Mouse (Mus musculus) liver, embryonic 11.5 days (tissue): ENCODE results near the gene Ankrd13b. TPM values are rescaled to one million over a fixed set of nuclear protein-coding genes. Genes with fewer than 3 reads are reported as not detected.

Experiments
- ATAC-seq: fragments of 200-750 bp; cut with Nextera tagmentation; replicated peaks from 2 replicates; pipeline ENCODE4 v1.8.0; 2017; ENCODE audit warnings: moderate number of reproducible peaks, mild to moderate bottlenecking, moderate TSS enrichment, moderate library complexity; ENCODE audit not compliant: low FRiP score
- DNase-seq: peaks from one replicate; pipeline ENCODE4 v3.0.0-alpha.2; 2017; ENCODE audit warnings: low spot score
- H3K27ac ChIP-seq: fragments of 300-500 bp; sonication (generic); 2 replicates; pipeline ENCODE4 v1.5.1; 2014; ENCODE audit warnings: mild to moderate bottlenecking, low read depth, low read length, control low read depth
- H3K27me3 ChIP-seq: fragments of 300-500 bp; sonication (generic); replicated peaks from 2 replicates; pipeline ENCODE4 v1.6.1; 2014; ENCODE audit warnings: low read length, mixed read lengths; ENCODE audit not compliant: control insufficient read depth, insufficient read depth
- H3K36me3 ChIP-seq: fragments of 300-500 bp; sonication (generic); 2 replicates; pipeline ENCODE4 v1.6.1; 2014; ENCODE audit warnings: mild to moderate bottlenecking, low read length, moderate library complexity, mixed read lengths; ENCODE audit not compliant: control insufficient read depth, insufficient read depth
- H3K4me1 ChIP-seq: fragments of 300-500 bp; sonication (generic); replicated peaks from 2 replicates; pipeline ENCODE4 v1.6.1; 2014; ENCODE audit warnings: low read length, mixed read lengths; ENCODE audit not compliant: control insufficient read depth, insufficient read depth
- H3K4me2 ChIP-seq: fragments of 300-500 bp; sonication (generic); 2 replicates; pipeline ENCODE4 v1.6.1; 2014; ENCODE audit warnings: mild to moderate bottlenecking, control low read depth, moderate library complexity
- H3K4me3 ChIP-seq: fragments of 300-500 bp; sonication (generic); 2 replicates; pipeline ENCODE4 v1.5.1; 2014; ENCODE audit warnings: low read depth, low read length, control low read depth
- H3K9ac ChIP-seq: fragments of 300-500 bp; sonication (generic); 2 replicates; pipeline ENCODE4 v1.6.1; 2014; ENCODE audit warnings: low read depth, low read length, control low read depth
- H3K9me3 ChIP-seq: fragments of 300-500 bp; sonication (generic); 2 replicates; pipeline ENCODE4 v1.6.1; 2016; ENCODE audit warnings: low read length, inconsistent platforms, mixed read lengths; ENCODE audit not compliant: control insufficient read depth
- WGBS: fragments of 180-500 bp; shearing (Covaris S2); extraction: QIAGEN DNeasy Blood & Tissue Kit; methylation state at CpG from one replicate; pipeline ENCODE4 v1.1.7; 2014; 5-methylcytosine and 5-hydroxymethylcytosine counted together
- polyA plus RNA-seq: library from polyadenylated mRNA; unstranded; fragments of >200 nt; fragmentation: Nextera tagmentation; extraction: Ambion mirVana; gene quantifications from 2 replicates; pipeline ENCODE4 v1.2.1, GENCODE M21; 2014

Ankrd13b gene
- polyA plus RNA-seq, 1 experiment from 2014 or later: 5.6 TPM

DNA sequence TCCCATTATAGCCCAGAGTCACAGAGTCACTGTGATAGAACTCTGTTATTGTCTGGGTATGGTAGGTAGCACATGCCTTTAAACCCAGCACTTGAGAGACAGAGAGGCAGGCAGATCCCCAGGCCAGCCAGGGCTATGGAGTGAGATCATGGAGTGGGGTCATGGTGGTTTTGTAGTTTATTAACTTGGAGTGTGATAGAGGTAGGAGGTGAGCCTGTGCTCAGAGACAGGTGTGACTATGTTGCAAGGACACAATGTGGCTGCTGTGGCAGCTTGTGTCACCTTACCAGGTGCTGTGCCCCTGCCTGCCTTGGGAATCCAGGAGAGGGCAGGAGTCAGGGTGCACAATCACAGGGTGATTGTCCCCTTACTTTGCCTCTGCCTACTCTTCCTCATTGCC is 6.0 kb upstream of the Ankrd13b start:
- Histone ChIP-seq H3K4me1 (peaks cover 58% of the 10 kb centered on the region), H3K27ac (no peak overlapping the region; the same call in 1 of the 2 replicates), H3K4me2 (no peak overlapping the region)

DNA sequence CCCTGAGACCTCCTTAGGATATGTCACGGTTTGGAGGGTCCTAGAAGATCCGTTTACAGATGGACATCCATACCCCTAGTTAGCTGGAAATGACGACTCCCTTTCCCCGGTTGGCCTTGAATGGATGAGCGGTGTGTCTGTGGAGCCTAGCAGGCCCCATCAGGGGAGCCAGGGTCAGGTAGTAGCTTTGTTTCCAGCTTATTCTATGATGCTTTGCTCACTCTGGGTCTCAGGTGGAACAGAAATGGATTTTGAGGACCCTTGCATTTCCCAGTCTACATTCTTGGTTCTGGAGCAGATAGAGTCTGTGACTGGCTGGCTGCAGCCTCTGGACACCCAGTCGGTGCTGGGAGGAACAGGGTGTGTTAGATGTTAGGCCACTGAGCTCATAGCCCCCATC is 5.3 kb upstream of the Ankrd13b start:
- WGBS: 75% methylated on average over 6 of the region's 6 CpGs
- no peaks in the 10 kb centered on the region for H3K27me3 ChIP-seq
- peak overlapping the region; percentile 98 for H3K4me2 ChIP-seq
- peak overlapping the region; percentile 93 for H3K4me3 ChIP-seq
- peaks cover 59% of the 10 kb centered on the region for H3K4me1 ChIP-seq
- no peak overlapping the region for H3K27ac ChIP-seq
- H3K36me3 ChIP-seq: peaks cover 6% of the 10 kb centered on the region
- ATAC-seq (no peak), DNase-seq (no peak)
- H3K9me3 ChIP-seq: no peaks in the 10 kb centered on the region
- H3K9ac ChIP-seq: peak overlapping the region; percentile 91

More for the DNA sequence above, 6.0 kb upstream of the Ankrd13b start:
- Histone ChIP-seq H3K9ac (no peak overlapping the region), H3K27me3 (no peaks in the 10 kb centered on the region), H3K36me3 (peaks cover 11% of the 10 kb centered on the region), H3K9me3 (no peaks in the 10 kb centered on the region), H3K4me3 (no peak overlapping the region)
- no peak for ATAC-seq
- no peak for DNase-seq

DNA sequence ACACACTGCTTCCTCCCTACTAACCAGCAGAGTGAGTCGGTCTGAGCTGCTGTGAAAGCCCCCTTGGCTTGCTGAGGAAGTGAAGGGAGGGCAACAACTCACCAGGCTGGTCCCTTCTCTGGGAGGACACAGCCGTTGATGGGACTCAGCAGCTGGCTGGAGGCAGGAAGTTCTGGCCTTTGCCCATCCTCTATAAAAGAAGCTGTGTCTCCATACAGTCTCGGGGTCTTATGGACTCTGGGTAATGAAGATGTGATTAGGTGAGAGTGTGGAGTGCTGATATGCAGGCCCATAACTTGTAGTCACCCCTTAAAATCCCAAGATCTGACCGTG is 4.8 kb upstream of the Ankrd13b start:
- Histone ChIP-seq H3K27me3 (no peaks in the 10 kb centered on the region), H3K4me3 (peak overlapping the region; percentile 93), H3K4me2 (peak overlapping the region; percentile 98), H3K36me3 (peaks cover 2% of the 10 kb centered on the region), H3K9ac (peak overlapping the region; percentile 91), H3K27ac (peak overlapping the region; percentile 91), H3K4me1 (peaks cover 59% of the 10 kb centered on the region), H3K9me3 (no peaks in the 10 kb centered on the region)
- WGBS: 29% methylated on average over 4 of the region's 4 CpGs
- no peak for DNase-seq
- no peak for ATAC-seq

DNA sequence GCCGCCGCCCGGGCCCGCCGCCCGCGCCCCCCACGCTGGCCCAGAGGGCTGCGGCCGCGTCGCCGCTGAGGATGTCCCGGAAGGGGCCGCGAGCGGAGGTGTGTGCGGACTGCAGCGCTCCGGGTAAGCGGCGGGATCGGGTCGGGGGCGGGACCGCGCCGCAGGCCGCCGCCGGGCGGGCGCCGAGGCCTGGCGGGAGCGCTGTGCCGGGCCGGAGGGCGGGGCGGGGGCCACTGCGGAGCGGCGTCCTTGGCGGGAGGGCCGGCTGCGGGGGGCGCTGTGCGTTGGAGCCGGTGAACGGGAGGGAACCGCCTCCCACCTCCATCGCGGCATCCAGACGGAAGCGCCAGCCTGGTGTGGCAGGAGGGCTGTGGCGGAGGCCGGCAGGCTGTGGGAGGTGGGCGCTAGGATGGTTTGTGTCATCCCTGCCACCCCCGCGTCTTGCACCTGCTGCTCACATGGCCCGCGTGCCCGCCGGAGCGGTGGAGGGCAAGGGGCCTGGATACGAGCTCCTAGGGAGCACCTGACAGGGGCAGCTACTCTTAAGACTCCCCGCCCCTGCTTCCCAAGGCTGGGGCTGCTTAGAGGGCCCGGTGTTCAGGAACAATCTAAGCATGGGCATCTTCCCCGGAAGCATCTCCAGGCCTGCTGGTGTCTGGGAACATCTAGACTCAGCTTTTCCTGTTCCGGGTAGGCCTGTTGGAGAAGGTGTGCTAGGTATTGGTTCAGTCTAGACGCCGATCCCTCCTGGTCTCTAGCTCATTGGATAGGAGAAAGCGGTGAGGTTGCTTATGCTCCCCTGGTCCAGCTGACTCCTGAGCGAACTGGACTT is 4.2 kb upstream of the Ankrd13b start, which contains the start of gene Git1:
TSS of gene Git1 (plus strand) at position 51 of the 832 bp plus-strand sequence.
- Histone ChIP-seq H3K4me3 (peak within 1 kb of the TSS; percentile 93), H3K36me3 (no peaks in the 10 kb centered on the region), H3K27ac (peak within 1 kb of the TSS; percentile 91), H3K9me3 (no peaks in the 10 kb centered on the region), H3K27me3 (no peaks in the 10 kb centered on the region), H3K9ac (peak within 1 kb of the TSS; percentile 91), H3K4me1 (peaks cover 61% of the 10 kb centered on the region), H3K4me2 (peak within 1 kb of the TSS; percentile 98)
- 2% methylated on average over 69 of the region's 74 CpGs for WGBS
- DNase-seq: no peak
- peak; percentile 4; the same call in 1 of the 2 replicates for ATAC-seq

DNA sequence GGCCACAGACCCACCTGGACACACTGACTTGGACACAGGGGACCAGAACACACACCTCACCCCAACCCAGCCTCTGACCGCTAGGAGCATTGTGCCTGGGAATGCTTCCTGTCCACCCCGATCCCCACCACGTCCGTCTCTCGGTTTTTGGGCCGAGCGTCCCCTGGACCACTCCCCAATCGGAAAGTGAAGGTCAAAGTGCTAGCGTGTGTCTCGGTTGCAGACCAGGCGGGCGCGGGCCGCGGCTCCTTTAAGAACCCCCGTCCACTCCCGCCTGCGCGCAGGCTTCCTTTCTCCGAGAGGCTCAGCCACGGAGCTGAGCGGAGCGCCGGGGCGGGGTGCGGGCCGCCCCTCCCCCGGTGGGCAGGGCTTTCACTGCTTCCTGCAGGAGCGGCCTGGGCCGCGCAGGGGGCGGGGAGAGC is 3.4 kb upstream of the Ankrd13b start:
- DNase-seq: peak; percentile 92
- no peaks in the 10 kb centered on the region for H3K9me3 ChIP-seq
- peak overlapping the region; percentile 91 for H3K27ac ChIP-seq
- H3K9ac ChIP-seq: peak overlapping the region; percentile 91
- H3K27me3 ChIP-seq: no peaks in the 10 kb centered on the region
- peak overlapping the region; percentile 93 for H3K4me3 ChIP-seq
- peak overlapping the region; percentile 98 for H3K4me2 ChIP-seq
- H3K36me3 ChIP-seq: no peaks in the 10 kb centered on the region
- under 1% methylated on average over 32 of the region's 32 CpGs for WGBS
- H3K4me1 ChIP-seq: peaks cover 65% of the 10 kb centered on the region
- ATAC-seq: peak; percentile 81

DNA sequence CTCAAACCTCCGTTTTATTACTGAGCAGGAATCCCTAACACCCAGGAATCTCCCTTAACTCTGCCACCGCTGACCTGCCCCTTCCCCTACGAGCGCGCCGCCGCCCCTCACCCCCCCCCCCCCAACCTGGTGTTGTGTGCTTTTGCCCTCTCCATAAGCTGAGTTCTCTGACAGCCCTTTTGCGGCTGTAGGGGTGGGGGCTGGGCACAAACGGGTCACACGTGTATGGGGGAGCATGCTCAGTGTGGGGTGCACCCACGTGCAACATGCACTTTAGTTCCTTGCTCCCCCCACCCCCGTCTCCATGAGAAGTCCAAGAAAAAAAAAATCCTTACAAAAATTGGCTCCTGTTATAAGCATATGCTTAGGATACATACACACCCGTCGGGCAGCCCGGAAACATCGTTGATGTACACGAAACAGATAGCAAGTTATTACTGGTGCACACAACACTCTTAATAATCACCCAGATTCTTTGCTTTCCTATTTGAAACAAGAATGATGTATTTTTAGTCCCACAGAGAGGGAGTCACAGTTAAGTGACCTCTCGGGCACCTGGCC is 2.9 kb upstream of the Ankrd13b start:
- DNase-seq: no peak
- H3K27me3 ChIP-seq: no peaks in the 10 kb centered on the region
- H3K4me2 ChIP-seq: peak overlapping the region; percentile 98
- peaks cover 60% of the 10 kb centered on the region for H3K4me1 ChIP-seq
- ATAC-seq: peak; percentile 1; the same call in 1 of the 2 replicates
- H3K9me3 ChIP-seq: no peaks in the 10 kb centered on the region
- peak overlapping the region; percentile 93 for H3K4me3 ChIP-seq
- H3K27ac ChIP-seq: peak overlapping the region; percentile 91
- under 1% methylated on average over 13 of the region's 18 CpGs for WGBS
- H3K36me3 ChIP-seq: no peaks in the 10 kb centered on the region
- peak overlapping the region; percentile 91 for H3K9ac ChIP-seq

DNA sequence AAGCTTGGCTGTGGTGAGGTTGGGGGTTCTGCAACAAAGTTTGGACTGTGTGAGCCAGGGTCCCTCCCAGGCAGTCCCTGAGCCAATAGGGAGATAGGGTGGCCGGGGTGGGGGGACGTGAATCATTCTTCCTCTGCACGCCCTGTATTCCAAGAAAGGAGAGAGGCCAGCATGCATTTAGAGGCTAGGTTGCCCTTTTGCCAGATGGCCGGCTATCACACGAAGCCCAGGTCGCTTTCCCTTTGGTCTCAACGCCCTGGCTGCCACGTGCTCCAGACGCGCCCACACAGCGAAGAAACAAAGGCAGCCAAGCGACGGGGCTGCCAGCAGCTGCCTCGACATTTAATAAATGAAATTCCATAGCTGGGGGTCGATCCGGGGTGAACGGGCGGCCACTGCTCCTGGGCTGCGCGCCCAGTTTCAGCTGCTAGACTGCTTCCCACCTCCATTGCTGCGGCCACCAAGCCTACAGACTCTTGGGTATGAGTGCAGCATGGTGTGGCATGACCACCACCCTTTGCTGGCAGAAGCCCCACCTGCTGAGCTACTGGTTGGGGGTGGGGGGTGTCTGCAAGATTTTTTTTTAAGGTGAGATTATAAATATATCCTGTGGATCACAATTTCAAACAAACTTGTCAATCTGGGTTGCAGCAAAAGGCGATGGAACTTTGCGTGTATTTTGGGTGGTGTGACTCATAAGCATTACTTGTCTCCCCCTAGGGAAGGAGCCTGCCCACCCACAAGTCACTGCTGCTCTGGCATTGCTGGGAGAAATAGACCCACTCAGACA is 2.2 kb upstream of the Ankrd13b start:
- H3K4me1 ChIP-seq: peaks cover 53% of the 10 kb centered on the region
- WGBS: under 1% methylated on average over 23 of the region's 23 CpGs
- no peaks in the 10 kb centered on the region for H3K36me3 ChIP-seq
- DNase-seq: no peak
- peak overlapping the region; percentile 91 for H3K9ac ChIP-seq
- no peaks in the 10 kb centered on the region for H3K9me3 ChIP-seq
- ATAC-seq: peak; percentile 48
- peak overlapping the region; percentile 98 for H3K4me2 ChIP-seq
- H3K4me3 ChIP-seq: peak overlapping the region; percentile 93
- peak overlapping the region; percentile 91 for H3K27ac ChIP-seq
- no peaks in the 10 kb centered on the region for H3K27me3 ChIP-seq

DNA sequence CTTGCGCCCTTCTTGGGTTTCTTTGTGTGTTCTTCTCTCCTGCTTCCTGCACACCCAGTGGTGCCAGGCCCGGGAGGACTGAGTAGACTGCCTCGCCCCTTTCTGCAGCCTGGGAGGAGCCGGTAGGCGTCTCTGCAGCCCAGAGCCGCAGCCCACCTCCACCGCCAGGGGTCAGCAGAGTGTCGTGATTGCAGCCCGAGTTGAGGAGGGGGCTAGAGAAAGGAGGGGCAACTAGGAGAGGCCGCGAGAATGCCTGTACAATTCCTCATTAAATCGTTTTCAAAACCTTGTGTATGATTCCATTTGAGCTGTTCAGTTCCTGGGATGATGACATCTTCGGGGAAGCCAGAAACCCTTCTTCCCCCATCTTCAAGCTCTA is 1.6 kb upstream of the Ankrd13b start:
- Histone ChIP-seq H3K4me3 (peak overlapping the region; percentile 93), H3K4me2 (peak overlapping the region; percentile 98), H3K4me1 (peaks cover 50% of the 10 kb centered on the region), H3K27me3 (no peaks in the 10 kb centered on the region), H3K36me3 (no peaks in the 10 kb centered on the region), H3K9me3 (no peaks in the 10 kb centered on the region), H3K27ac (peak overlapping the region; percentile 91), H3K9ac (peak overlapping the region; percentile 91)
- DNase-seq (peak; percentile 95), ATAC-seq (peak; percentile 62)
- WGBS: 0% methylated on average over 13 of the region's 13 CpGs
